Mouse (Mus musculus): ENCODE results near the gene Gucy1b2.

DNA sequence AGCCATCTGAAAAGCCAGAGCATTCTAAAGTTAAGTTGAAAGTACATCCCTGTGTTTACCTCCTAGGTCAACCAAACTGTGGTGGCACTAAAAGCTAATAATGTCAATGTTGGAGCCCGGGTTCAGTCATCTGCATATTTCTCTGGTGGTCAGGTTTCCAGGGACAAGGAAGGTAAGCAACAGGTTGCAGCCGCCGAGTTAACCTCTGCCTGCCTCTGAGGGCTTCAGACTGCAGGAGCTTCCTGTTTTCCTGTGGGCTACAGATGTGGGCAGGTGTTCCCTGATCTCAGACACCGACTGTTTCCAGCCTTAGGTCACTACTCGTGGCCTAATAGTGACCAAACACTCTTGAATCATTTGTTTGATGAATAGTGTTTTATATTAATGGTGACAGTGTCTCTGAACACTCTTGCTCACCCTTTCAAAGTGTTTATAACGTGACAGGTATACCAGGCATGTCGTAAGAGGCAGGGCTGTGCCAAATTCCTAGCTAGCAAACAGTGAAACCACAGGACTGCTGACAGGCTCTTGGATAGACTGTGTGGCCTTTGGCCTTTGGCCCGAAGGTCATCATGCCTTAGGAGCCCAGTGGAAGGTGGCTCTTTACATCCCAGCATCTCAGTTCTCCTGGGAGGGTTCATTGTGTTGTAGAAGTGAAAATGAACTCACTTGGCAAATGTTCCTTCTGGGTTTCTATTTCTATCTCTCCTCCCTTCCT lies 94.7 kb downstream of the Gucy1b2 start:
- TF ChIP-seq CTCF (IDR thresholded peaks at IDR 0.05; ENCODE audit: insufficient read depth, low read depth, low read length) = no peak
- no peak for TF ChIP-seq POLR2A (IDR thresholded peaks at IDR 0.05; ENCODE audit: insufficient read depth, low read depth, low read length)

All from olfactory bulb, adult 2 months (tissue).